Mouse (Mus musculus) liver, embryonic 14.5 days (tissue): ENCODE data around the gene Serpina1b.
"Not testable (repeated sequence)": the region's sequence is repeated elsewhere in the genome, so short reads cannot be mapped to it uniquely, and the experiment has no call there.

Experiments used
- CTCF ChIP-seq: IDR thresholded peaks from 2 replicates; pipeline ENCODE4 v1.5.1; 2016; ENCODE audit warnings: antibody characterized with exemption, low read depth, control low read depth
- EP300 ChIP-seq: IDR thresholded peaks from 2 replicates; pipeline ENCODE4 v1.6.1; 2016; ENCODE audit warnings: antibody characterized with exemption, low read depth

GRCm38 (mm10) chr12:103853032-103853431, 22.9 kb upstream of the Serpina1b start:
- not testable (repeated sequence) for TF ChIP-seq CTCF, EP300
